Mouse (Mus musculus) G1E (cell line): ENCODE measurements around the gene Rrp15. TPM values are rescaled to one million over a fixed set of nuclear protein-coding genes. Genes with fewer than 3 reads are reported as not detected.

ENCODE experiments used
- ATAC-seq: 2 replicates; pipeline ENCODE4 v1.8.0; 2016; ENCODE audit warnings: mild to moderate bottlenecking; ENCODE audit not compliant: insufficient number of reproducible peaks, poor library complexity, low FRiP score, severe bottlenecking; ENCODE audit errors: extremely low read depth
- DNase-seq: peaks from one replicate; pipeline ENCODE4 v3.0.0; 2012; ENCODE audit warnings: low spot score
- H3K27me3 ChIP-seq: 2 replicates; pipeline ENCODE4 v1.6.1; 2012; ENCODE audit warnings: mild to moderate bottlenecking, low read length, inconsistent platforms; ENCODE audit not compliant: insufficient read depth
- H3K36me3 ChIP-seq: replicated peaks from 2 replicates; pipeline ENCODE3; 2012; ENCODE audit warnings: mild to moderate bottlenecking, inconsistent platforms
- H3K4me1 ChIP-seq: 2 replicates; pipeline ENCODE4 v1.6.1; 2012; ENCODE audit warnings: low read depth, low read length, inconsistent platforms, mixed read lengths; ENCODE audit not compliant: insufficient read depth
- H3K4me3 ChIP-seq: 2 replicates; pipeline ENCODE4 v1.5.1; 2012; ENCODE audit warnings: low read depth, mild to moderate bottlenecking, inconsistent platforms, low read length, moderate library complexity, mixed read lengths
- H3K9me3 ChIP-seq: replicated peaks from 2 replicates; pipeline ENCODE4 v1.6.1; 2012; ENCODE audit warnings: inconsistent platforms
- CTCF ChIP-seq: IDR thresholded peaks from 2 replicates; pipeline ENCODE4 v1.5.1; 2012; ENCODE audit warnings: low read depth, low read length, inconsistent platforms, mixed read lengths
- GATA1 ChIP-seq: IDR thresholded peaks from 2 replicates; pipeline ENCODE4 v1.6.1; 2012; ENCODE audit warnings: borderline replicate concordance, low read length, inconsistent platforms, mixed read lengths
- GATA2 ChIP-seq: IDR thresholded peaks from 2 replicates; pipeline ENCODE4 v1.6.1; 2012; ENCODE audit warnings: low read depth, low read length, inconsistent platforms, borderline replicate concordance
- POLR2AphosphoS5 ChIP-seq: IDR thresholded peaks from 2 replicates; pipeline ENCODE4 v1.6.1; 2012; ENCODE audit warnings: low read depth, low read length, inconsistent platforms; ENCODE audit not compliant: insufficient replicate concordance
- TAL1 ChIP-seq: conservative IDR thresholded peaks from 2 replicates; pipeline ENCODE4 v1.6.1; 2012; ENCODE audit warnings: low read depth, low read length, inconsistent platforms, mixed read lengths
- polyA plus RNA-seq: library from polyadenylated mRNA; stranded (reverse); fragments of >175 nt; gene quantifications from 2 replicates; pipeline ENCODE4 v1.2.3, GENCODE M21; 2012
- total RNA-seq, 2 experiments: library from RNA; stranded (forward) in 1 of 2; stranded (reverse) in 1 of 2; fragments of 200-1000 nt in 1 of 2; fragments of >200 nt in 1 of 2; fragmentation: Nextera tagmentation in 1 of 2; gene quantifications; 2 replicates each; pipeline ENCODE4 v1.2.3; 2014 to 2017

The Rrp15 gene
- total RNA-seq (2014; fragmentation: Nextera tagmentation) (23.1 and 28.5 TPM in 2 replicates), total RNA-seq (2017) (62.3 and 71.9 TPM in 2 replicates), polyA plus RNA-seq (11.9 and 12.4 TPM in 2 replicates)

DNA sequence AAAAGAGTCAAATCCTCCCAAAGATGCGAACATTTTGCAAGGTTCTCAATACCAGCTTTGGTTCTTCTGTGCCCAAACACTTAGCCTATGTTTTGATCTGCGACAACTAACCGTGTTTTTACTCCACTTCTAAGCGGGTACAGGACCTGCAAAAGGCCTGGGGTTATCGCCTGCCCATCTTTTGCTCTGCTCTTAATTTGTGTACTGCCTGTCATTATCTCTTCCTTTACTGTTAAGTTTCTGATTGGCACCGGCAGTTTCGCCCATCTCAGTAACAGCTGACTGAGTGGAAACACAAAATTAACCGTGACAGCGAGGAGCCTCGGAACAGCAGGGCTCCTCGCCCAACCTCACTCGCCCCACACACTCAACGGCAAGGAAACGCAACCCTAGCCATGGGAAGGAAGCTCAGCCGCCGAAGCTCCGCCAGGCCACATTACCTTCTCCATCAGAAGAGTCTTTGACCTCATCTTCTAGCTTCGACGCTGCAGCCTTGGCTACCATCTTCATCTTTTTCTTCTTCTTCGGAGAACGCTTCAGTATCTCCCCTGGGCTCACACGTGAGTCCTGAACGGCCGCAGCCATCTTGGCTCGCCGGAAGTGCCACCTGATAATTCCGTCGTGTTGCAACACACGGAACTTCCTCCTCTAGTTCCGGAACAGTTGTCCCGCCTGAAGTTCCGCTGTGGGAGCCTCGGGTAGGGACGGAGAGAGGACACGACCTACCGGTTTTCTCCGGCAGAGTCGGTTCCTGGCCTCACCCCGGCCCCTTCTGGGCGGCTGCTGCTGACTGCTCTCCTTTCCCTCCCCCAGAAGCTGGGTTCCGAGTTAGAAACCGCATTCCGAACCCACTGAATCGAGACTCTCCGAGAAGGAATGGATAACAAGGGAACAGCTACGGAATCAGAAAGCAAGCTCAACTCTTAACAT, at the start of gene Rrp15:
TSS of gene Rrp15 (minus strand) at position 635 of the 930 bp plus-strand sequence.
- no peaks in the 10 kb centered on the region for H3K9me3 ChIP-seq
- H3K36me3 ChIP-seq: peaks cover 28% of the 10 kb centered on the region
- peaks cover 15% of the 10 kb centered on the region for H3K4me1 ChIP-seq
- H3K4me3 ChIP-seq: peak within 1 kb of the TSS; percentile 93
- DNase-seq (peak; percentile 54), ATAC-seq (peak; percentile 87)
- TF ChIP-seq CTCF (no peak), POLR2AphosphoS5 (no peak), GATA2 (no peak), GATA1 (no peak), TAL1 (no peak)
- no peaks in the 10 kb centered on the region for H3K27me3 ChIP-seq

DNA sequence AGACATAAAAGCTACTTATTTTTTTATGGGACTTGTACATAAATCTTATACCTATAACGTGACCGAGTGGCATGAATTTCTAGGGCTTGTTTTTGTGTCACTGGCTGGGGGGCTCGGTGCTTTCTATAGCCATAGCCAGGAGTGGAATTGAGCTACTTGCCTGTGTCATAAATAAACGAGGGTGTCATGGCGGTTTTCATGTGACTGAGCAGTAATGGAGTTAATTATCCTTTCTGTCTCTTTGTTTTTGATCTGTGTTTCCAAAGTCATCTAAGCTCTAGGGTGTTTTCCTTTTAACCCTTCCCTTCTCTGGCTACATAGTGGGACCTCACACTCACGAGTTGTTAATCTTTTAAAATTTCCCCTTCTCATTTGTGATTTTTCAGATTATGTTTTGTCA, 48.8 kb upstream of the Rrp15 start:
- H3K4me1 ChIP-seq: no peaks in the 10 kb centered on the region
- peaks cover 28% of the 10 kb centered on the region for H3K9me3 ChIP-seq
- no peak for DNase-seq
- ATAC-seq: no peak
- no peaks in the 10 kb centered on the region for H3K27me3 ChIP-seq
- no peak overlapping the region for H3K4me3 ChIP-seq
- TF ChIP-seq CTCF (no peak), GATA1 (no peak), GATA2 (no peak), TAL1 (no peak), POLR2AphosphoS5 (no peak)
- H3K36me3 ChIP-seq: no peaks in the 10 kb centered on the region

DNA sequence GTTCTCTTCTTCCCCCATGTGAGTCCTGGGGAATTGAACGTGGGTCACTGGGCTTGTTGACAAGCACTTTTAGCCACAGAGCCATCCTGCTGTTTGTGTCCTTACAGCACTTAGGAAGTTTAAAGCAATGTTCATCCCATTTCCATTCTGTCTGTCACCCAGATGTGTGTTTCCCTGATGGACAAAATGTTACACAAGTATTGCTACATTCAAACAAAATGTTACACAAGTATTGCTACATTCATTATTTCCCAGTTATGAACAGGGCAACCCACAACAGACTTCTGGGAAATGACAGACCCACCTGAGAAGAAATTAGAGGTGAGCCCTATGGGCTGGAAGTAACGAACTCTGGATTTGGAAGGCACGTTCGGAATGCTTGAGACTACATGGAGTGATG, 36.2 kb upstream of the Rrp15 start:
- no peak for ATAC-seq
- Histone ChIP-seq H3K4me3 (no peak overlapping the region), H3K36me3 (no peaks in the 10 kb centered on the region), H3K9me3 (peaks cover 9% of the 10 kb centered on the region), H3K4me1 (no peaks in the 10 kb centered on the region), H3K27me3 (no peaks in the 10 kb centered on the region)
- TF ChIP-seq GATA2 (no peak), TAL1 (no peak), POLR2AphosphoS5 (no peak), GATA1 (no peak), CTCF (no peak)
- DNase-seq: no peak

DNA sequence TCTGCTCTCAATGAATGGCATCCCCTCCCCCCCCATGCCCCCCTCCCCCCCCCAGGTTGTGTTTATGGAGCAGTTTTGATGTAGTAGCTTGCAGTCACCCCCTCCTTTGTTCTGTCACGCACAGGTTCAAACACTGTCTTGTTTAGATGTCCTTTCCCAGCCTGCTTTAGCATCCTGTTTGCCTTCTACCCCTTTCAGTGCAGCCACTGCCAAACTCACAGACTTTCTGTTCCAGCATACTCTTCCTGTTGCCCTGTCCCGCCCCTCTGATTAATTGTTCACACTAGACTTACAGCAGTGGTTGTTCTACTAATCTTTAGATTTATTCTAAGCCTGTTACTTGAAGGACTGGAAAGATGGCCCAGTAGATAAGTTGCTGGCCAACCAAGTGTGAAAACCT, 31.7 kb upstream of the Rrp15 start:
- no peaks in the 10 kb centered on the region for H3K27me3 ChIP-seq
- 0 out of 2 replicates have a peak, but pooled peaks cover 2% of the 10 kb centered on the region for H3K9me3 ChIP-seq
- TF ChIP-seq GATA2 (no peak), CTCF (no peak), GATA1 (no peak), TAL1 (no peak), POLR2AphosphoS5 (no peak)
- DNase-seq (no peak), ATAC-seq (no peak)
- H3K36me3 ChIP-seq: no peaks in the 10 kb centered on the region
- H3K4me1 ChIP-seq: no peaks in the 10 kb centered on the region
- no peak overlapping the region for H3K4me3 ChIP-seq

DNA sequence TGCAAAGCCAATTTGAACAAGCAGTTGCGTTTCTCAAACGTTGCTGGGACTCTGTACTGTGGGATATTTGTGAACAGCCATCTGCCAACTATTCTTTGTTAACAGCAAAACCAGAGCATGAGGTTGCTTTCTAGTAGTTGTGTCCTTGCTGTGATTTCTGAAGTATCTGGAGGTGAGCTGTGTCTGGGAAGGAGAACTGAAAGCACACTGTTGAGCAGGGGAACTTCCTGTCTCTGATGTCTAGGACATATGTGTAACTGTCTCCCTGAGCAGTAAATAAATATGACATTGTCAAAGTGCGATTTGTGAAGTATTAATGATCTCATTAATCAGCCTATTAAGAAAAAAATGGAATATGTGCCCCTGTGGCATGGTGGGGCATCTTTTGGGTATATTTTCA, 24.0 kb upstream of the Rrp15 start:
- no peaks in the 10 kb centered on the region for H3K27me3 ChIP-seq
- DNase-seq (no peak), ATAC-seq (no peak)
- H3K4me3 ChIP-seq: no peak overlapping the region
- no peak for TF ChIP-seq POLR2AphosphoS5
- no peak for TF ChIP-seq GATA2
- TF ChIP-seq CTCF: no peak
- TF ChIP-seq GATA1: no peak
- no peak for TF ChIP-seq TAL1
- H3K36me3 ChIP-seq: no peaks in the 10 kb centered on the region
- H3K9me3 ChIP-seq: no peaks in the 10 kb centered on the region
- H3K4me1 ChIP-seq: no peaks in the 10 kb centered on the region

- no peaks in the 10 kb centered on the region for H3K9me3 ChIP-seq
- H3K36me3 ChIP-seq: no peaks in the 10 kb centered on the region
- H3K4me1 ChIP-seq: no peaks in the 10 kb centered on the region
- DNase-seq (no peak), ATAC-seq (no peak)
- no peak overlapping the region for H3K4me3 ChIP-seq
- H3K27me3 ChIP-seq: no peaks in the 10 kb centered on the region
- TF ChIP-seq GATA1: no peak
- TF ChIP-seq GATA2: no peak
- TF ChIP-seq TAL1: no peak
- no peak for TF ChIP-seq CTCF
- TF ChIP-seq POLR2AphosphoS5: no peak
Observed at GRCm38 (mm10) chr1:186772547-186773077, 23.5 kb upstream of the Rrp15 start.
